Comparison of ENCODE assay signal across 16 mouse cellular contexts in genomic region chr9:18508098-18508497, GRCm38 (mm10). TPM values are rescaled to one million over a fixed set of nuclear protein-coding genes. Genes with fewer than 3 reads are reported as not detected.
A peak's percentile ranks its signal among the peaks of the same experiment; 100 is the strongest.
DNase-seq lines count a peak whose midpoint lies in the region; ATAC-seq and TF ChIP-seq lines count a peak whose summit lies in the region.
"Had no signal": no experiment of that assay in that cellular context is flagged by ENCODE, and none has a peak within 500 bp of the region (broad histone marks: within the 10 kb centered on the region; RNA-seq: fewer than 3 reads in every experiment).

No protein-coding gene starts in this region.

- no peak overlapping the region for H3K9ac ChIP-seq in forebrain, embryonic 14.5 days (ENCODE audit: low read length)
- H3K9ac ChIP-seq in forebrain, embryonic 13.5 days = no peak overlapping the region
- H3K9ac ChIP-seq in CH12.LX (ENCODE audit: insufficient read depth, low read depth) = no peak overlapping the region
- H3K9ac ChIP-seq: embryonic facial prominence, embryonic 12.5 days; heart, embryonic 12.5 days; liver, embryonic 13.5 days; neural tube, embryonic 12.5 days had no signal

- DNase-seq in forebrain, embryonic 14.5 days (ENCODE audit: low spot score) = peak; percentile 8
- peak; percentile 9 to 20 for DNase-seq in left cerebral cortex, postnatal 14 days (ENCODE audit: low spot score in 2 of 2)
- DNase-seq in left cerebral cortex, postnatal 36 days (ENCODE audit: low spot score in 2 of 2) = no peak
- peak; percentile 30 for DNase-seq in CH12.LX (ENCODE audit: extremely low read depth)
- DNase-seq in layer of hippocampus, postnatal 10 days (ENCODE audit: low spot score in 2 of 2) = peak; percentile 26 to 28
- no peak for DNase-seq in spleen, postnatal 10 days (ENCODE audit: low spot score in 2 of 2)
- DNase-seq in lung, postnatal 4 days = no peak
- DNase-seq: liver, embryonic 13.5 days; thymus, postnatal 36 days had no signal

- intact Hi-C loops in left cerebral cortex, postnatal 14 days (cut with DNase I) = loop anchor here (10.0 kb wide), 1 partner anchor 237 kb away; no protein-coding TSS in a partner anchor
- intact Hi-C loops in left cerebral cortex, postnatal 36 days (cut with DNase I) = no loop called here

- peak in 1 of 2 experiments; percentile 56; a peak in 2 of 4 replicates for TF ChIP-seq CTCF in CH12.LX (conservative IDR thresholded peaks at IDR 0.05 in 1 of 2, IDR thresholded peaks at IDR 0.05 in 1 of 2; ENCODE audit: low read depth in 2 of 2, low read length in 2 of 2)

- 54% methylated on average over 2 of the region's 2 CpGs for WGBS in forebrain, embryonic 14.5 days
- WGBS in forebrain, embryonic 13.5 days = 65% methylated on average over 2 of the region's 2 CpGs

- H3K9me3 ChIP-seq in forebrain, embryonic 14.5 days (replicated peaks; ENCODE audit: control insufficient read depth, low read length) = no peaks in the 10 kb centered on the region
- no peaks in the 10 kb centered on the region for H3K9me3 ChIP-seq in forebrain, embryonic 13.5 days (replicated peaks)
- no peaks in the 10 kb centered on the region for H3K9me3 ChIP-seq in CH12.LX (replicated peaks; ENCODE audit: low read length)
- H3K9me3 ChIP-seq: embryonic facial prominence, embryonic 12.5 days; heart, embryonic 12.5 days; liver, embryonic 13.5 days; neural tube, embryonic 12.5 days had no signal

- peak; percentile 62 for TF ChIP-seq RAD21 in CH12.LX (IDR thresholded peaks at IDR 0.05; ENCODE audit: low read depth, low read length)

- H3K79me2 ChIP-seq in CH12.LX (replicated peaks; ENCODE audit: control insufficient read depth, extremely low read depth, insufficient read depth, poor library complexity, severe bottlenecking) = no peaks in the 10 kb centered on the region

- no peak overlapping the region for H3K4me3 ChIP-seq in forebrain, embryonic 14.5 days (ENCODE audit: low read depth, low read length)
- no peak overlapping the region for H3K4me3 ChIP-seq in forebrain, embryonic 13.5 days
- no peak overlapping the region for H3K4me3 ChIP-seq in CH12.LX (replicated peaks in 1 of 3; ENCODE audit: low read depth in 2 of 3, low read length in 2 of 3, poor library complexity in 1 of 3)
- H3K4me3 ChIP-seq: embryonic facial prominence, embryonic 12.5 days; heart, embryonic 12.5 days; liver, embryonic 13.5 days; neural tube, embryonic 12.5 days had no signal

- in situ Hi-C loops in CH12.LX (cut with MboI; ENCODE audit: low pct_ligation_motif_present, low pct_unique_long_range_greater_than_20kb, low sequenced_read_pairs) = no loop called here

- dilution Hi-C loops in CH12.LX (cut with MboI; ENCODE audit: extremely low pct_ligation_motif_present, extremely low pct_unique_long_range_greater_than_20kb, low sequenced_read_pairs) = no loop called here

- H3K36me3 ChIP-seq in forebrain, embryonic 14.5 days (ENCODE audit: control insufficient read depth, insufficient read depth, low read length) = no peaks in the 10 kb centered on the region
- H3K36me3 ChIP-seq in forebrain, embryonic 13.5 days (ENCODE audit: poor library complexity, severe bottlenecking) = no peaks in the 10 kb centered on the region
- no peaks in the 10 kb centered on the region for H3K36me3 ChIP-seq in CH12.LX (replicated peaks in 1 of 2; ENCODE audit: control insufficient read depth in 1 of 2, insufficient read depth in 1 of 2, low read length in 1 of 2)
- H3K36me3 ChIP-seq: embryonic facial prominence, embryonic 12.5 days; heart, embryonic 12.5 days; liver, embryonic 13.5 days; neural tube, embryonic 12.5 days had no signal

- H3K27ac ChIP-seq in forebrain, embryonic 14.5 days (ENCODE audit: low read depth, low read length) = no peak overlapping the region
- no peak overlapping the region for H3K27ac ChIP-seq in forebrain, embryonic 13.5 days
- H3K27ac ChIP-seq in CH12.LX (ENCODE audit: insufficient read depth, low read depth) = no peak overlapping the region
- H3K27ac ChIP-seq: embryonic facial prominence, embryonic 12.5 days; liver, embryonic 13.5 days; neural tube, embryonic 12.5 days had no signal

- H3K4me1 ChIP-seq in forebrain, embryonic 14.5 days (ENCODE audit: control insufficient read depth, insufficient read depth, low read length) = no peaks in the 10 kb centered on the region
- no peaks in the 10 kb centered on the region for H3K4me1 ChIP-seq in forebrain, embryonic 13.5 days
- H3K4me1 ChIP-seq in CH12.LX (ENCODE audit: control insufficient read depth in 1 of 2, insufficient read depth in 2 of 2) = no peaks in the 10 kb centered on the region
- H3K4me1 ChIP-seq: embryonic facial prominence, embryonic 12.5 days; heart, embryonic 12.5 days; liver, embryonic 13.5 days; neural tube, embryonic 12.5 days had no signal

- no peak for TF ChIP-seq EP300 in CH12.LX (IDR thresholded peaks at IDR 0.05; ENCODE audit: low read length)

- H3K27me3 ChIP-seq in forebrain, embryonic 14.5 days (replicated peaks; ENCODE audit: control insufficient read depth, insufficient read depth, low read length) = no peaks in the 10 kb centered on the region
- H3K27me3 ChIP-seq in forebrain, embryonic 13.5 days = no peaks in the 10 kb centered on the region
- no peaks in the 10 kb centered on the region for H3K27me3 ChIP-seq in CH12.LX (replicated peaks)
- H3K27me3 ChIP-seq: embryonic facial prominence, embryonic 12.5 days; heart, embryonic 12.5 days; liver, embryonic 13.5 days; neural tube, embryonic 12.5 days had no signal

- no peak for TF ChIP-seq POLR2A in CH12.LX (IDR thresholded peaks at IDR 0.05; ENCODE audit: low read depth, low read length)

- H3K4me2 ChIP-seq in forebrain, embryonic 14.5 days (ENCODE audit: low read length) = no peak overlapping the region
- no peak overlapping the region for H3K4me2 ChIP-seq in forebrain, embryonic 13.5 days
- H3K4me2 ChIP-seq in CH12.LX (ENCODE audit: insufficient read depth, low read depth, poor library complexity, severe bottlenecking) = no peak overlapping the region
- H3K4me2 ChIP-seq: embryonic facial prominence, embryonic 12.5 days; heart, embryonic 12.5 days; liver, embryonic 13.5 days; neural tube, embryonic 12.5 days had no signal

- ATAC-seq in forebrain, embryonic 14.5 days = no peak
- ATAC-seq in forebrain, embryonic 13.5 days = no peak
- ATAC-seq: activated CD4-positive, CD25-positive, alpha-beta regulatory T cell, adult 4 months; inflammation-experienced regulatory T-cells, adult 6 months had no signal

TF ChIP-seq in CH12.LX, 34 proteins besides CTCF, POLR2A, EP300 and RAD21:
- TF ChIP-seq USF1 (IDR thresholded peaks at IDR 0.05; ENCODE audit: low read depth, low read length) (no peak), SMC3 (IDR thresholded peaks at IDR 0.05; ENCODE audit: low read depth, low read length) (peak; percentile 47)

RNA-seq across cellular contexts. Expression of gene Mbd3l1, which starts 29.9 kb away (rescaled TPM):
- not detected in 2 replicates for polyA plus RNA-seq in forebrain, embryonic 14.5 days (2014; fragmentation: Nextera tagmentation; extraction: Ambion mirVana)
- polyA plus RNA-seq in forebrain, embryonic 13.5 days (2015; fragmentation: Nextera tagmentation; extraction: Ambion mirVana) = not detected in 2 replicates
- not detected for total RNA-seq in left cerebral cortex, postnatal 14 days (2021)
- total RNA-seq in left cerebral cortex, postnatal 36 days (2021) = not detected
- not detected in 2 replicates for total RNA-seq in CH12.LX (2012; rRNA removed)
- not detected in 2 replicates for total RNA-seq in CH12.LX (2014; rRNA removed)
- not detected in 2 replicates for polyA plus RNA-seq in CH12.LX (2012; ENCODE audit: insufficient read length, low read depth)
- total RNA-seq in layer of hippocampus, postnatal 10 days (2021) = not detected
- total RNA-seq: layer of hippocampus, postnatal 36 days had no signal
- polyA plus RNA-seq: activated CD4-positive, CD25-positive, alpha-beta regulatory T cell, adult 4 months; embryonic facial prominence, embryonic 12.5 days; heart, embryonic 12.5 days; inflammation-experienced regulatory T-cells, adult 6 months; liver, embryonic 13.5 days; neural tube, embryonic 12.5 days had no signal

RNA-seq across cellular contexts. Expression of gene Zfp558, which starts 30.0 kb away (rescaled TPM):
- polyA plus RNA-seq in forebrain, embryonic 14.5 days (2014; fragmentation: Nextera tagmentation; extraction: Ambion mirVana) = 34.4 and 41.6 TPM in 2 replicates
- polyA plus RNA-seq in forebrain, embryonic 13.5 days (2015; fragmentation: Nextera tagmentation; extraction: Ambion mirVana) = 29.6 and 36.1 TPM in 2 replicates
- 1 to 10 TPM; 2.3 to 4.3 TPM for total RNA-seq in left cerebral cortex, postnatal 14 days (2021)
- 1 to 10 TPM; 2.1 to 3.1 TPM for total RNA-seq in left cerebral cortex, postnatal 36 days (2021)
- total RNA-seq in CH12.LX (2012; rRNA removed) (not detected in 2 replicates), CH12.LX (2014; rRNA removed) (not detected in 2 replicates)
- polyA plus RNA-seq in CH12.LX (2012; ENCODE audit: insufficient read length, low read depth) = not detected in 2 replicates
- 1 to 10 TPM; 7.9 to 8.1 TPM for total RNA-seq in layer of hippocampus, postnatal 10 days (2021)

Comparison
In these comparisons a context has a peak if more than half of its experiments do, and no peak if none do; other contexts are left out.
1. DNase-seq: peak in forebrain, embryonic 14.5 days (single experiment), left cerebral cortex, postnatal 14 days (2 of 2), CH12.LX (single experiment) and layer of hippocampus, postnatal 10 days (2 of 2); none in left cerebral cortex, postnatal 36 days (0 of 2), spleen, postnatal 10 days (0 of 2) and lung, postnatal 4 days (0 of 2).